In the genomic region with DNA sequence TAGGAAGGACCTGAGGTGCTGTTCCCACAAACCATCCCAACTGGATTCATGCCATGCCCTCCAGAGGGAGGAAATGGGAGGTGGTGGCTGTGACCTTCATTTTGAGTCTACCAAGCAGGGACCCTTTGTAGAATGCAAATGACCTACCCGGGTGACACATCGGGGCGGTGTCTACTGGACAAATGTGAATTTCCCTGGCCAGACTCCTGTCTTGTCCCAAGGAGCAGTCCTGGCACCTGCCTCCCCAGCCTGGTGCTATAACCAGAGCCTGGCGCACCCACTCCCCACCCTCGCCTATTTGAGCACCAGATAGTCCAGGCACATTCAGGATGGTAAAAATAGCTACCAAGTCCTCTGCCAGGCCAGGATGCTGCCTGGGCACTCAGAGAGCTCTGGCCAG, we compare ENCODE assay signal across 9 mouse cellular contexts.
DNase-seq lines count a peak whose midpoint lies in the region; ATAC-seq and TF ChIP-seq lines count a peak whose summit lies in the region.
"Had no signal": no experiment of that assay in that cellular context is flagged by ENCODE, and none has a peak within 500 bp of the region (broad histone marks: within the 10 kb centered on the region; RNA-seq: fewer than 3 reads in every experiment).

No protein-coding gene starts in this region.

- H3K27me3 ChIP-seq in liver, embryonic 11.5 days (replicated peaks; ENCODE audit: control insufficient read depth, insufficient read depth, low read length), result no peaks in the 10 kb centered on the region
- H3K27me3 ChIP-seq in liver, embryonic 12.5 days (replicated peaks), result no peaks in the 10 kb centered on the region
- no peaks in the 10 kb centered on the region for H3K27me3 ChIP-seq in intestine, embryonic 16.5 days (replicated peaks; ENCODE audit: control insufficient read depth, insufficient read depth, low read length)
- H3K27me3 ChIP-seq in small intestine, adult 2 months (ENCODE audit: control insufficient read depth, insufficient read depth, low read length), result no peaks in the 10 kb centered on the region

- H3K27ac ChIP-seq in liver, embryonic 11.5 days (ENCODE audit: low read depth, low read length), result peak overlapping the region; percentile 32; the same call in 1 of the 2 replicates
- H3K27ac ChIP-seq in liver, embryonic 12.5 days, result no peak overlapping the region
- H3K27ac ChIP-seq in intestine, embryonic 16.5 days (ENCODE audit: low read length), result peak overlapping the region; percentile 94
- H3K27ac ChIP-seq in small intestine, adult 2 months (ENCODE audit: insufficient read depth, low read depth, low read length), result peak overlapping the region; percentile 85; the same call in 1 of the 2 replicates

- H3K36me3 ChIP-seq in liver, embryonic 11.5 days (ENCODE audit: control insufficient read depth, insufficient read depth, low read length), result no peaks in the 10 kb centered on the region
- no peaks in the 10 kb centered on the region; the same call in 1 of the 2 replicates for H3K36me3 ChIP-seq in liver, embryonic 12.5 days
- no peaks in the 10 kb centered on the region for H3K36me3 ChIP-seq in intestine, embryonic 16.5 days (ENCODE audit: control insufficient read depth, insufficient read depth, low read length)
- H3K36me3 ChIP-seq in small intestine, adult 2 months (ENCODE audit: control insufficient read depth, insufficient read depth, low read length), result no peaks in the 10 kb centered on the region

- no peak overlapping the region for H3K4me3 ChIP-seq in liver, embryonic 11.5 days (ENCODE audit: low read depth, low read length)
- H3K4me3 ChIP-seq in liver, embryonic 12.5 days, result no peak overlapping the region
- H3K4me3 ChIP-seq in intestine, embryonic 16.5 days (ENCODE audit: low read length), result peak overlapping the region; percentile 45
- H3K4me3 ChIP-seq in small intestine, adult 2 months (ENCODE audit: low read depth, low read length), result peak overlapping the region; percentile 11; the same call in 1 of the 2 replicates

- no peak for TF ChIP-seq POLR2A in small intestine, adult 2 months (IDR thresholded peaks at IDR 0.05; ENCODE audit: low read depth, low read length)

- no peak for TF ChIP-seq CTCF in small intestine, adult 2 months (IDR thresholded peaks at IDR 0.05; ENCODE audit: extremely low read depth, insufficient read length, insufficient replicate concordance, low read depth, low read length)

- peaks cover 13% of the 10 kb centered on the region for H3K4me1 ChIP-seq in liver, embryonic 11.5 days (replicated peaks; ENCODE audit: control insufficient read depth, insufficient read depth, low read length)
- peaks cover 14% of the 10 kb centered on the region; the same call in 1 of the 2 replicates for H3K4me1 ChIP-seq in liver, embryonic 12.5 days
- peaks cover 47% of the 10 kb centered on the region for H3K4me1 ChIP-seq in intestine, embryonic 16.5 days (ENCODE audit: control insufficient read depth, insufficient read depth, low read length)
- peaks cover 2% of the 10 kb centered on the region; the same call in 1 of the 2 replicates for H3K4me1 ChIP-seq in small intestine, adult 2 months (ENCODE audit: control insufficient read depth, insufficient read depth, insufficient read length, low read length)

- no peak for ATAC-seq in liver, embryonic 11.5 days (replicated peaks; ENCODE audit: low FRiP score)
- no peak for ATAC-seq in liver, embryonic 12.5 days
- no peak for ATAC-seq in intestine, embryonic 16.5 days

- H3K9ac ChIP-seq in liver, embryonic 11.5 days (ENCODE audit: low read depth, low read length), result no peak overlapping the region
- no peak overlapping the region for H3K9ac ChIP-seq in liver, embryonic 12.5 days
- peak overlapping the region; percentile 63 for H3K9ac ChIP-seq in intestine, embryonic 16.5 days (ENCODE audit: low read depth, low read length)

- no peak overlapping the region for H3K4me2 ChIP-seq in liver, embryonic 11.5 days
- H3K4me2 ChIP-seq in liver, embryonic 12.5 days, result no peak overlapping the region
- peak overlapping the region; percentile 70 for H3K4me2 ChIP-seq in intestine, embryonic 16.5 days (ENCODE audit: low read depth, low read length)

- H3K9me3 ChIP-seq in liver, embryonic 11.5 days (ENCODE audit: control insufficient read depth, low read length), result no peaks in the 10 kb centered on the region
- H3K9me3 ChIP-seq in liver, embryonic 12.5 days (replicated peaks), result no peaks in the 10 kb centered on the region
- no peaks in the 10 kb centered on the region for H3K9me3 ChIP-seq in intestine, embryonic 16.5 days (ENCODE audit: control insufficient read depth, low read length)

- DNase-seq in adrenal gland, postnatal 14 days, result peak; percentile 44
- DNase-seq in adrenal gland, postnatal 4 days (ENCODE audit: low spot score in 2 of 2), result no peak
- DNase-seq in liver, embryonic 11.5 days (ENCODE audit: low spot score), result no peak
- DNase-seq in layer of hippocampus, adult 8-10 months (ENCODE audit: low spot score in 2 of 2), result no peak
- DNase-seq in thymus, postnatal 25 days, result no peak
- DNase-seq: layer of hippocampus, postnatal 36 days had no signal

- WGBS in liver, embryonic 11.5 days, result 84% methylated on average over 5 of the region's 5 CpGs
- WGBS in liver, embryonic 12.5 days (ENCODE audit: insufficient replicate concordance), result 77% methylated on average over 5 of the region's 5 CpGs
- WGBS in intestine, embryonic 16.5 days, result 83% methylated on average over 5 of the region's 5 CpGs
- 77% methylated on average over 5 of the region's 5 CpGs for WGBS in small intestine, adult 2 months

Comparison
In these comparisons a context has a peak if more than half of its experiments do, and no peak if none do; other contexts are left out.
1. H3K4me3 ChIP-seq: peak in intestine, embryonic 16.5 days (single experiment) and small intestine, adult 2 months (single experiment); none in liver, embryonic 11.5 days (single experiment) and liver, embryonic 12.5 days (single experiment).